Mouse (Mus musculus): ENCODE measurements around the gene Xbp1. TPM values are rescaled to one million over a fixed set of nuclear protein-coding genes. Genes with fewer than 3 reads are reported as not detected.
"Not testable (repeated sequence)": the region's sequence is repeated elsewhere in the genome, so short reads cannot be mapped to it uniquely, and the experiment has no call there.

Xbp1 gene
- polyA plus RNA-seq, 1 experiment from 2014 or later: 149 TPM

- Histone ChIP-seq H3K36me3 (ENCODE audit: control insufficient read depth, insufficient read depth, low read length) (peaks cover 6% of the 10 kb centered on the region; the same call in 1 of the 2 replicates), H3K9ac (ENCODE audit: low read depth, low read length) (no peak overlapping the region), H3K4me1 (replicated peaks; ENCODE audit: control insufficient read depth, insufficient read depth, low read length) (peaks cover 21% of the 10 kb centered on the region), H3K27me3 (replicated peaks; ENCODE audit: control insufficient read depth, insufficient read depth, low read length) (no peaks in the 10 kb centered on the region), H3K4me3 (ENCODE audit: low read depth, low read length) (no peak overlapping the region), H3K4me2 (no peak overlapping the region), H3K9me3 (ENCODE audit: control insufficient read depth, low read length) (no peaks in the 10 kb centered on the region), H3K27ac (ENCODE audit: low read depth, low read length) (no peak overlapping the region)
- DNase-seq (ENCODE audit: low spot score) (no peak), ATAC-seq (replicated peaks; ENCODE audit: low FRiP score) (no peak)
- 65% methylated on average over 1 of the region's 1 CpGs for WGBS
These were observed 22.8 kb downstream of the Xbp1 start for GRCm38 (mm10) chr11:5543281-5543680.

DNA sequence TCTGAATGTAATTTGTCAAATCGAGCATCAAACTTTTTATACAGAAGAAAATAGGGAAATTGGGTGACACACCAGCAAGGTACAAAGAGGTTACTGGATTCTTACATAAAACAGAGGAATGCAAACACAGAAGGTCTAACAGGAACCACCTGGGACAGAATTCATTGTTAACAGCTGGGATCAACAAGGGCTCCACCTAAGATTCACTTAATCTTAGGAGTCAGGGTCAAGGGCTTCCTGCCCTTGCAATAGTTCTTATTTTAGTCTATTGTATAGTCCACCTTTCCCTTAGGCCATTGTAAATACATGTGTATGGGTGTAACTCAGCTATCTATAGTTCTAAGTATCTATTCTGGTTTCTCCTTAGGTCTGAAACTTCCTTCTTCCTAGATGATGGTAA lies 24.2 kb downstream of the Xbp1 start:
- H3K9me3 ChIP-seq (ENCODE audit: control insufficient read depth, low read length); H3K9ac ChIP-seq (ENCODE audit: low read depth, low read length); H3K4me3 ChIP-seq (ENCODE audit: low read depth, low read length); H3K36me3 ChIP-seq (ENCODE audit: control insufficient read depth, insufficient read depth, low read length); H3K4me2 ChIP-seq; ATAC-seq (replicated peaks; ENCODE audit: low FRiP score); H3K27me3 ChIP-seq (replicated peaks; ENCODE audit: control insufficient read depth, insufficient read depth, low read length); DNase-seq (ENCODE audit: low spot score); H3K27ac ChIP-seq (ENCODE audit: low read depth, low read length): not testable (repeated sequence)
- 69% methylated on average over 1 of the region's 1 CpGs for WGBS
- H3K4me1 ChIP-seq (replicated peaks; ENCODE audit: control insufficient read depth, insufficient read depth, low read length): peaks cover 16% of the 10 kb centered on the region

- DNase-seq (ENCODE audit: low spot score): no peak
- 78% methylated on average over 4 of the region's 4 CpGs for WGBS
- no peak overlapping the region for H3K27ac ChIP-seq (ENCODE audit: low read depth, low read length)
These were observed 25.0 kb downstream of the Xbp1 start for GRCm38 (mm10) chr11:5545457-5545856.

GRCm38 (mm10) chr11:5546693-5547092 lies 26.2 kb downstream of the Xbp1 start:
- Histone ChIP-seq H3K27ac (ENCODE audit: low read depth, low read length) (no peak overlapping the region), H3K27me3 (replicated peaks; ENCODE audit: control insufficient read depth, insufficient read depth, low read length) (no peaks in the 10 kb centered on the region), H3K4me2 (no peak overlapping the region), H3K36me3 (ENCODE audit: control insufficient read depth, insufficient read depth, low read length) (no peaks in the 10 kb centered on the region), H3K4me3 (ENCODE audit: low read depth, low read length) (no peak overlapping the region), H3K4me1 (replicated peaks; ENCODE audit: control insufficient read depth, insufficient read depth, low read length) (peaks cover 5% of the 10 kb centered on the region; the same call in 1 of the 2 replicates), H3K9ac (ENCODE audit: low read depth, low read length) (no peak overlapping the region), H3K9me3 (ENCODE audit: control insufficient read depth, low read length) (no peaks in the 10 kb centered on the region)
- ATAC-seq (replicated peaks; ENCODE audit: low FRiP score) (no peak), DNase-seq (ENCODE audit: low spot score) (no peak)
- WGBS: 62% methylated on average over 3 of the region's 3 CpGs

More at GRCm38 (mm10) chr11:5545457-5545856, 25.0 kb downstream of the Xbp1 start:
- ATAC-seq (replicated peaks; ENCODE audit: low FRiP score): no peak
- peaks cover 12% of the 10 kb centered on the region for H3K4me1 ChIP-seq (replicated peaks; ENCODE audit: control insufficient read depth, insufficient read depth, low read length)
- no peaks in the 10 kb centered on the region for H3K27me3 ChIP-seq (replicated peaks; ENCODE audit: control insufficient read depth, insufficient read depth, low read length)
- H3K4me3 ChIP-seq (ENCODE audit: low read depth, low read length): no peak overlapping the region
- H3K9me3 ChIP-seq (ENCODE audit: control insufficient read depth, low read length): no peaks in the 10 kb centered on the region
- no peak overlapping the region for H3K9ac ChIP-seq (ENCODE audit: low read depth, low read length)
- no peak overlapping the region for H3K4me2 ChIP-seq
- H3K36me3 ChIP-seq (ENCODE audit: control insufficient read depth, insufficient read depth, low read length): no peaks in the 10 kb centered on the region

DNA sequence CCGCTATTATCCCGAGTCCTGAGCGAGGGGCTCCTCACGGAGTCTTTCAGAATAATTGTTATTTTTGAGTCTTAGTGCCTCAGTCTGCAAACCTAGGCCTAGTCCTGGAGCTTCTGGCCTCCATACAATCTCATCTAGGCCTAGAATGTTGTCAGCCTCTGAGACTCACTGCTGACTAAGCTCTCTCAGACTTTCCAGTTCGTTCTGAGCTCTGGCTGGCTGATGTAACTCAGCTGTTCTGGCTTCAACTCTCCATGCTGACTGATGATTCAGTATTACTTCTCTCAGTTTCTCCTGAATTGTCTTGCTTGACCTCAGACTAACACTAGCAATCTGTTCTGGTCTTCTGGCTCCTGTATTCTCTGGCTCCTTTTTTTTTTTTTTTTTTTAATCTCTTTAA lies 31.0 kb downstream of the Xbp1 start:
- H3K4me3 ChIP-seq (ENCODE audit: low read depth, low read length): no peak overlapping the region
- H3K9me3 ChIP-seq (ENCODE audit: control insufficient read depth, low read length): no peaks in the 10 kb centered on the region
- no peak for ATAC-seq (replicated peaks; ENCODE audit: low FRiP score)
- no peak overlapping the region for H3K27ac ChIP-seq (ENCODE audit: low read depth, low read length)
- WGBS: 87% methylated on average over 5 of the region's 5 CpGs
- no peak overlapping the region for H3K4me2 ChIP-seq
- H3K36me3 ChIP-seq (ENCODE audit: control insufficient read depth, insufficient read depth, low read length): no peaks in the 10 kb centered on the region
- H3K9ac ChIP-seq (ENCODE audit: low read depth, low read length): no peak overlapping the region
- H3K27me3 ChIP-seq (replicated peaks; ENCODE audit: control insufficient read depth, insufficient read depth, low read length): no peaks in the 10 kb centered on the region
- no peak for DNase-seq (ENCODE audit: low spot score)
- no peaks in the 10 kb centered on the region for H3K4me1 ChIP-seq (replicated peaks; ENCODE audit: control insufficient read depth, insufficient read depth, low read length)

GRCm38 (mm10) chr11:5551931-5552330 lies 31.5 kb downstream of the Xbp1 start:
- H3K4me2 ChIP-seq: no peak overlapping the region
- 61% methylated on average over 1 of the region's 1 CpGs for WGBS
- no peak for DNase-seq (ENCODE audit: low spot score)
- no peaks in the 10 kb centered on the region for H3K27me3 ChIP-seq (replicated peaks; ENCODE audit: control insufficient read depth, insufficient read depth, low read length)
- H3K27ac ChIP-seq (ENCODE audit: low read depth, low read length): no peak overlapping the region
- no peaks in the 10 kb centered on the region for H3K36me3 ChIP-seq (ENCODE audit: control insufficient read depth, insufficient read depth, low read length)
- no peak overlapping the region for H3K4me3 ChIP-seq (ENCODE audit: low read depth, low read length)
- H3K9ac ChIP-seq (ENCODE audit: low read depth, low read length): no peak overlapping the region
- H3K4me1 ChIP-seq (replicated peaks; ENCODE audit: control insufficient read depth, insufficient read depth, low read length): no peaks in the 10 kb centered on the region
- H3K9me3 ChIP-seq (ENCODE audit: control insufficient read depth, low read length): no peaks in the 10 kb centered on the region
- no peak for ATAC-seq (replicated peaks; ENCODE audit: low FRiP score)

DNA sequence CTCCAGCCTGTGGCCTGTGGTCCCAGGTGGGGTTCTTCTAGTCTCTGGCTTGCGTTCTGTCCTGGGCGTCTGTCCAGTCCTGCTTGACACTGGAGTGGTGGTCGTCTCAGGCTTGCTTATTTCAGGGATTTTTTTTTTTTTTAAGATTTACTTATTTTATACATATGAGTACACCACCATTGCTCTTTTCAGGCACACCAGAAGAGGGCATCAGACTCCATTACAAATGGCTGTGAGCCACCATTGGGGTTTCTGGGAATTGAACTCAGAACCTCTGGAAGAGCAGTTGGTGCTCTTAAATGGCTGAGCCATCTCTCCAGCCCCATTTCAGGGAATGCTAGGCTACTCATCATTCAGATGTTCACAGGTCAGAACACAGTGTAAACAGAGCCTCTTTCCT lies 39.8 kb downstream of the Xbp1 start:
- no peak for DNase-seq (ENCODE audit: low spot score)
- ATAC-seq (replicated peaks; ENCODE audit: low FRiP score): no peak
- H3K36me3 ChIP-seq (ENCODE audit: control insufficient read depth, insufficient read depth, low read length): no peaks in the 10 kb centered on the region
- H3K27ac ChIP-seq (ENCODE audit: low read depth, low read length): no peak overlapping the region
- no peak overlapping the region for H3K9ac ChIP-seq (ENCODE audit: low read depth, low read length)
- no peak overlapping the region for H3K4me3 ChIP-seq (ENCODE audit: low read depth, low read length)
- H3K9me3 ChIP-seq (ENCODE audit: control insufficient read depth, low read length): no peaks in the 10 kb centered on the region
- H3K27me3 ChIP-seq (replicated peaks; ENCODE audit: control insufficient read depth, insufficient read depth, low read length): no peaks in the 10 kb centered on the region
- H3K4me1 ChIP-seq (replicated peaks; ENCODE audit: control insufficient read depth, insufficient read depth, low read length): peaks cover 12% of the 10 kb centered on the region
- 76% methylated on average over 3 of the region's 3 CpGs for WGBS
- H3K4me2 ChIP-seq: no peak overlapping the region

- Histone ChIP-seq H3K4me1 (replicated peaks; ENCODE audit: control insufficient read depth, insufficient read depth, low read length) (peaks cover 12% of the 10 kb centered on the region), H3K9ac (ENCODE audit: low read depth, low read length) (no peak overlapping the region), H3K4me2 (no peak overlapping the region), H3K9me3 (ENCODE audit: control insufficient read depth, low read length) (no peaks in the 10 kb centered on the region), H3K4me3 (ENCODE audit: low read depth, low read length) (no peak overlapping the region), H3K36me3 (ENCODE audit: control insufficient read depth, insufficient read depth, low read length) (no peaks in the 10 kb centered on the region), H3K27ac (ENCODE audit: low read depth, low read length) (no peak overlapping the region), H3K27me3 (replicated peaks; ENCODE audit: control insufficient read depth, insufficient read depth, low read length) (no peaks in the 10 kb centered on the region)
- no peak for DNase-seq (ENCODE audit: low spot score)
- WGBS: 25% methylated on average over 9 of the region's 9 CpGs
- ATAC-seq (replicated peaks; ENCODE audit: low FRiP score): no peak
These were observed 42.3 kb downstream of the Xbp1 start for GRCm38 (mm10) chr11:5562625-5563268.

DNA sequence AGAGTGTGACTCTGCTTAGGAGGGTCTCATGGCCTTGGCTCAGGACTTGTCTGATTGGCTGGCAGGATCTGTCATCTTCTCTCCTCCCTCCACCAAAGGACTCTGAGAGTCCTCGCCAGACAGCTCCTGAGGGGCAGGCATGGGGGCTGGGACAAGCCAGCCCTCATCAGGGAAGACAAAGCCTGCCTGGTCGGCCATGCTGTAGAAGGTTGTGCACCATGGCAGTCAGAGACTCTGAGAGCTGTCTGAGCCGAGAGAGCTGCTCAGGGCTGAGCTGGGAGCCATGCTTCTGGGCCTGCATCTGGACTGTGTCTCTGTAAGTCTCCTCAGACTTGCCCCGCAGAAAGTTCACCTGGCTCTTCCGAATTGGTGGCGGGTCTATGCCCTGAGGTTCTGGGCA lies 43.4 kb downstream of the Xbp1 start:
- Histone ChIP-seq H3K4me3 (ENCODE audit: low read depth, low read length) (no peak overlapping the region), H3K4me1 (replicated peaks; ENCODE audit: control insufficient read depth, insufficient read depth, low read length) (peaks cover 12% of the 10 kb centered on the region), H3K4me2 (no peak overlapping the region), H3K9ac (ENCODE audit: low read depth, low read length) (no peak overlapping the region), H3K9me3 (ENCODE audit: control insufficient read depth, low read length) (no peaks in the 10 kb centered on the region), H3K27ac (ENCODE audit: low read depth, low read length) (no peak overlapping the region), H3K36me3 (ENCODE audit: control insufficient read depth, insufficient read depth, low read length) (no peaks in the 10 kb centered on the region), H3K27me3 (replicated peaks; ENCODE audit: control insufficient read depth, insufficient read depth, low read length) (no peaks in the 10 kb centered on the region)
- DNase-seq (ENCODE audit: low spot score) (no peak), ATAC-seq (replicated peaks; ENCODE audit: low FRiP score) (no peak)
- WGBS: 69% methylated on average over 6 of the region's 6 CpGs

Data from liver, embryonic 11.5 days (tissue).